In the genomic region with DNA sequence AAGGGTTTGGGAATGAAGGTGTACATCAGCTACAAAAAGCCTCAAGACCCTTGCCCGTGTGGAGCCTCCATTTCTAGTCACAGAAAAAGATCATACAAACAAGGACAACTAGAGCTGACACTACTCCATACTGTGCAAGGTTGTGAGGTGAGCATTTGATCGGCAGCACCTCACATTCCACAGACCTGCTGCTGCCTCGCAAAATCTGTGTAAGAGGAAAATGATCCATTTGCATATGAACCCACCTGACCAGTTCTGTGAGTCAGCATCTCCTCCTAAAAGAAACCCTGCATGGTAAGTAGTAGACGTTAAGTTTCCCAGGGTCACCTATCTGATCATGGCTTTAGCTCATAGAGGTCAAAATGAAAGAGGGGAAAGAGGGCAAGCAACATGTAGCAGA, we compare ENCODE assay signal across 17 mouse cellular contexts.
"Had no signal": no experiment of that assay in that cellular context is flagged by ENCODE, and none has a peak within 500 bp of the region (broad histone marks: within the 10 kb centered on the region; RNA-seq: fewer than 3 reads in every experiment).

No protein-coding gene starts in this region.

- H3K27me3 ChIP-seq: limb, embryonic 13.5 days; liver, embryonic 12.5 days; liver, embryonic 15.5 days; midbrain, embryonic 12.5 days; midbrain, embryonic 15.5 days; neural tube, embryonic 12.5 days; neural tube, embryonic 15.5 days had no signal

- DNase-seq: layer of hippocampus, adult 9-11 months; liver; lung, postnatal 14 days; right cerebral cortex, adult 18-20 months; right cerebral cortex, postnatal 14 days; right cerebral cortex, postnatal 4 days; thymus, adult 18-20 months; thymus, postnatal 36 days had no signal

- H3K27ac ChIP-seq: limb, embryonic 10.5 days; limb, embryonic 13.5 days; liver, embryonic 12.5 days; liver, embryonic 15.5 days; macrophage; midbrain, embryonic 12.5 days; midbrain, embryonic 15.5 days; neural tube, embryonic 12.5 days; neural tube, embryonic 15.5 days had no signal

- H3K4me3 ChIP-seq: limb, embryonic 10.5 days; limb, embryonic 13.5 days; liver, embryonic 12.5 days; liver, embryonic 15.5 days; midbrain, embryonic 12.5 days; midbrain, embryonic 15.5 days; neural tube, embryonic 12.5 days; neural tube, embryonic 15.5 days had no signal

- H3K4me1 ChIP-seq: limb, embryonic 10.5 days; limb, embryonic 13.5 days; liver, embryonic 12.5 days; liver, embryonic 15.5 days; midbrain, embryonic 12.5 days; midbrain, embryonic 15.5 days; neural tube, embryonic 12.5 days; neural tube, embryonic 15.5 days had no signal

- H3K36me3 ChIP-seq: limb, embryonic 10.5 days; limb, embryonic 13.5 days; liver, embryonic 12.5 days; liver, embryonic 15.5 days; midbrain, embryonic 12.5 days; midbrain, embryonic 15.5 days; neural tube, embryonic 12.5 days; neural tube, embryonic 15.5 days had no signal
